17 mouse cellular contexts compared by ENCODE assay signal in genomic region chr3:29200601-29201000, GRCm38 (mm10).
DNase-seq lines count a peak whose midpoint lies in the region; ATAC-seq and TF ChIP-seq lines count a peak whose summit lies in the region.
"Had no signal": no experiment of that assay in that cellular context is flagged by ENCODE, and none has a peak within 500 bp of the region (broad histone marks: within the 10 kb centered on the region; RNA-seq: fewer than 3 reads in every experiment).

No protein-coding gene starts in this region.

- no peaks in the 10 kb centered on the region for H3K79me2 ChIP-seq in heart, adult 2 months (replicated peaks; ENCODE audit: control insufficient read depth, insufficient read depth, low read length)

- no peaks in the 10 kb centered on the region for H3K27me3 ChIP-seq in heart, embryonic 13.5 days (replicated peaks)
- H3K27me3 ChIP-seq in heart, adult 2 months (ENCODE audit: control insufficient read depth, insufficient read depth, low read length), result no peaks in the 10 kb centered on the region
- no peaks in the 10 kb centered on the region for H3K27me3 ChIP-seq in lung, embryonic 14.5 days (ENCODE audit: insufficient read depth, low read length)
- H3K27me3 ChIP-seq: embryonic facial prominence, embryonic 12.5 days; hindbrain, embryonic 13.5 days; liver, embryonic 13.5 days; midbrain, embryonic 15.5 days; neural tube, embryonic 13.5 days had no signal

- H3K9me3 ChIP-seq in heart, embryonic 13.5 days, result no peaks in the 10 kb centered on the region
- no peaks in the 10 kb centered on the region for H3K9me3 ChIP-seq in lung, embryonic 14.5 days (ENCODE audit: low read depth, low read length)
- H3K9me3 ChIP-seq: embryonic facial prominence, embryonic 12.5 days; hindbrain, embryonic 13.5 days; limb, embryonic 10.5 days; liver, embryonic 13.5 days; midbrain, embryonic 15.5 days; neural tube, embryonic 13.5 days had no signal

- H3K36me3 ChIP-seq in heart, embryonic 13.5 days, result no peaks in the 10 kb centered on the region
- no peaks in the 10 kb centered on the region for H3K36me3 ChIP-seq in heart, adult 2 months (ENCODE audit: control insufficient read depth, insufficient read depth, low read length)
- H3K36me3 ChIP-seq in lung, embryonic 14.5 days (ENCODE audit: insufficient read depth), result no peaks in the 10 kb centered on the region
- H3K36me3 ChIP-seq: embryonic facial prominence, embryonic 12.5 days; hindbrain, embryonic 13.5 days; limb, embryonic 10.5 days; liver, embryonic 13.5 days; midbrain, embryonic 15.5 days; neural tube, embryonic 13.5 days had no signal

- H3K9ac ChIP-seq in heart, embryonic 13.5 days, result no peak overlapping the region
- no peak overlapping the region for H3K9ac ChIP-seq in heart, adult 2 months (ENCODE audit: low read depth, low read length)
- H3K9ac ChIP-seq in lung, embryonic 14.5 days, result no peak overlapping the region
- H3K9ac ChIP-seq: embryonic facial prominence, embryonic 12.5 days; hindbrain, embryonic 13.5 days; liver, embryonic 13.5 days; midbrain, embryonic 15.5 days; neural tube, embryonic 13.5 days had no signal

- H3K27ac ChIP-seq in heart, embryonic 13.5 days (replicated peaks), result no peak overlapping the region
- no peak overlapping the region for H3K27ac ChIP-seq in heart, adult 2 months
- H3K27ac ChIP-seq in lung, embryonic 14.5 days (ENCODE audit: low read depth), result no peak overlapping the region
- H3K27ac ChIP-seq: embryonic facial prominence, embryonic 12.5 days; hindbrain, embryonic 13.5 days; limb, embryonic 10.5 days; liver, embryonic 13.5 days; midbrain, embryonic 15.5 days; neural tube, embryonic 13.5 days had no signal

- H3K4me3 ChIP-seq in heart, embryonic 13.5 days, result no peak overlapping the region
- H3K4me3 ChIP-seq in heart, adult 2 months, result no peak overlapping the region
- H3K4me3 ChIP-seq in lung, embryonic 14.5 days (ENCODE audit: low read depth, low read length), result no peak overlapping the region
- H3K4me3 ChIP-seq: embryonic facial prominence, embryonic 12.5 days; hindbrain, embryonic 13.5 days; limb, embryonic 10.5 days; liver, embryonic 13.5 days; midbrain, embryonic 15.5 days; neural tube, embryonic 13.5 days had no signal

- H3K4me2 ChIP-seq in heart, embryonic 13.5 days, result 0 out of 2 replicates have a peak overlapping the region, but pooled peaks have one; percentile 16
- no peak overlapping the region for H3K4me2 ChIP-seq in lung, embryonic 14.5 days
- H3K4me2 ChIP-seq: embryonic facial prominence, embryonic 12.5 days; hindbrain, embryonic 13.5 days; liver, embryonic 13.5 days; midbrain, embryonic 15.5 days; neural tube, embryonic 13.5 days had no signal

- no peak for DNase-seq in heart, adult 2 months
- peak; percentile 73 for DNase-seq in lung, embryonic 14.5 days
- DNase-seq in lung, postnatal 25 days (ENCODE audit: low spot score), result no peak
- peak; percentile 34 for DNase-seq in brain, embryonic 18.5 days (ENCODE audit: low read depth, low spot score)
- peak; percentile 21 for DNase-seq in lung, postnatal 14 days
- no peak for DNase-seq in gastrocnemius, postnatal 25 days
- DNase-seq: gastrocnemius, postnatal 36 days; kidney, adult 18-20 months; liver, embryonic 13.5 days; retina, postnatal 1 day had no signal

- intact Hi-C loops in heart, adult 2 months (cut with DNase I), result no loop called here

- no peak for TF ChIP-seq CTCF in heart, adult 2 months (IDR thresholded peaks at IDR 0.05)
- no peak for TF ChIP-seq CTCF in lung, embryonic 14.5 days (IDR thresholded peaks at IDR 0.05; ENCODE audit: low read depth)

- TF ChIP-seq EP300 in heart, adult 2 months (IDR thresholded peaks at IDR 0.05; ENCODE audit: insufficient read depth, low read depth, low read length), result no peak

- H3K4me1 ChIP-seq in heart, embryonic 13.5 days, result no peaks in the 10 kb centered on the region
- H3K4me1 ChIP-seq in heart, adult 2 months (ENCODE audit: control insufficient read depth, insufficient read depth, low read length), result no peaks in the 10 kb centered on the region
- no peaks in the 10 kb centered on the region for H3K4me1 ChIP-seq in lung, embryonic 14.5 days (ENCODE audit: insufficient read depth)
- H3K4me1 ChIP-seq: embryonic facial prominence, embryonic 12.5 days; limb, embryonic 10.5 days; liver, embryonic 13.5 days; midbrain, embryonic 15.5 days had no signal

- no peak for TF ChIP-seq POLR2A in heart, adult 2 months (IDR thresholded peaks at IDR 0.05; ENCODE audit: insufficient read depth, low read depth, low read length)

- ATAC-seq in heart, embryonic 13.5 days (ENCODE audit: extremely low read depth, insufficient number of reproducible peaks, low FRiP score, low TSS enrichment), result no peak
- 0 out of 2 replicates have a peak, but pooled peaks have one; percentile 47 for ATAC-seq in lung, embryonic 14.5 days (ENCODE audit: insufficient read depth)
- ATAC-seq: CD4-positive, CD25-positive, alpha-beta regulatory T cell, adult 4 months; midbrain, embryonic 15.5 days had no signal

- WGBS in heart, embryonic 13.5 days, result 36% methylated on average over 8 of the region's 8 CpGs
- 32% methylated on average over 8 of the region's 8 CpGs for WGBS in heart, adult 2 months
- WGBS in lung, embryonic 14.5 days, result 41% methylated on average over 8 of the region's 8 CpGs

Comparison
In these comparisons a context has a peak if more than half of its experiments do, and no peak if none do; other contexts are left out.
1. DNase-seq: peak in lung, embryonic 14.5 days (single experiment), brain, embryonic 18.5 days (single experiment) and lung, postnatal 14 days (single experiment); none in heart, adult 2 months (0 of 2), lung, postnatal 25 days (single experiment) and gastrocnemius, postnatal 25 days (single experiment).